Mouse (Mus musculus) G1E (cell line): Measurements from ENCODE around the gene Il17rc.
A peak's percentile ranks its signal among the peaks of the same experiment; 100 is the strongest.

Experiments
- CTCF ChIP-seq: IDR thresholded peaks from 2 replicates; pipeline ENCODE4 v1.5.1; 2012; ENCODE audit warnings: low read depth, low read length, inconsistent platforms, mixed read lengths
- GATA1 ChIP-seq: IDR thresholded peaks from 2 replicates; pipeline ENCODE4 v1.6.1; 2012; ENCODE audit warnings: borderline replicate concordance, low read length, inconsistent platforms, mixed read lengths
- GATA2 ChIP-seq: IDR thresholded peaks from 2 replicates; pipeline ENCODE4 v1.6.1; 2012; ENCODE audit warnings: low read depth, low read length, inconsistent platforms, borderline replicate concordance

GRCm38 (mm10) chr6:113427397-113427796 is 43.8 kb upstream of the Il17rc start:
- TF ChIP-seq CTCF (peak; percentile 77), GATA2 (no peak), GATA1 (no peak)
